Mouse (Mus musculus): ENCODE results near the gene Acot8. TPM values are rescaled to one million over a fixed set of nuclear protein-coding genes. Genes with fewer than 3 reads are reported as not detected.

Acot8 gene
- polyA plus RNA-seq, 1 experiment, result 36.5 TPM

DNA sequence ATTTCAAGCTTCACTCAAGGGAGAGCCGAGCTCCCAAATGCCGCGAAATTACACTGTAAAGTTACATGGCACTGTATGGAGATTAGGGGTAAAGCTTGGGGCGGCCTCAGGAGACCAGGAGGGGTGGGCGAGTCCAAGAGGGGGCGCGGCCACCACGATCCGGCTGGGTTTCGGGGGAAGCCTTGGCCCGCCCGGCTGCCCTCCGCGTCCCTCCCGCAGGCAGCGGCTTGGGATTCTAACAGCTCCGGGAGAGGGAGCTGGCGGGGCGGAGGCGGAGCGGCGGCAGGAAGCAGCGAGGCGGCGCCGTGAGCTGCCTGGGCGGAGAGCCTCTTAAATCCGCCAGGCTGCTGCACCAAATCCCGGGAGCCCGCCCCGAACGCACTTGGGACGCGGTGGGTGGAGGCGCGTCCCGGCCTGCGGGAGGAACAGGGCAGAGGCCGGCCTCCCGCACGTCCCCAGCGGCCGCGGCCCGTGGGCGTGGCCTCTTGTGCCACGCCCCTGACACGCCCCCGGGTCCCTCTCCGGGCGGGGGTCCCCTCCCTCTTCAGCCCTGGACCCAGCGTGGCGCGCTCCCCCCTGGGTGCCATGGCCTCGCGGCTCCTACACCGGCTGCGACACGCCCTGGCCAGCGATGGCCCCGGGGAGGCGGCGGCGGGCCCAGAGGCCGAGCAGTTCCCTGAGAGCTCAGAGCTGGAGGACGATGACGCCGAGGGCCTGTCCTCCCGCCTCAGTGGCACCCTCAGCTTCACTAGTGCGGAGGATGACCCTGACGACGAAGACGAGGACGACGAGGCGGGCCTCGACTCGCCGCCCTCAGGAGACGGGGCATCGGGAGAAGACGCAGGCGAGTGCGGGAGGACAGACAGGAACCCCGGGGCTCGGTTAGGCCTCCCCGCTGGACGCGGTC is 18.9 kb downstream of the Acot8 start, which contains the start of gene Snx21:
Gene Snx21 (plus strand): TSS at position 343 of the 907 bp plus-strand sequence.
- Histone ChIP-seq H3K27ac (ENCODE audit: insufficient read depth, low read length) (peak within 1 kb of the TSS; percentile 78), H3K4me3 (replicated peaks; ENCODE audit: insufficient read depth, low read depth, low read length) (peak within 1 kb of the TSS; percentile 61), H3K4me1 (ENCODE audit: control insufficient read depth, insufficient read depth, low read length) (peaks cover 8% of the 10 kb centered on the region), H3K27me3 (ENCODE audit: control insufficient read depth, insufficient read depth, low read length) (no peaks in the 10 kb centered on the region)
- DNase-seq, result peak; percentile 92 to 95
- TF ChIP-seq CTCF (IDR thresholded peaks at IDR 0.05; ENCODE audit: borderline replicate concordance, insufficient read depth, low read depth, low read length), result no peak
- peak; percentile 54; the same call in 1 of the 2 replicates for TF ChIP-seq POLR2A (IDR thresholded peaks at IDR 0.05; ENCODE audit: borderline replicate concordance, insufficient read depth, low read length)
- 1% methylated on average over 89 of the region's 89 CpGs for WGBS

GRCm38 (mm10) chr2:164784869-164785420 is 19.7 kb downstream of the Acot8 start:
- TF ChIP-seq CTCF (IDR thresholded peaks at IDR 0.05; ENCODE audit: borderline replicate concordance, insufficient read depth, low read depth, low read length) (no peak), POLR2A (IDR thresholded peaks at IDR 0.05; ENCODE audit: borderline replicate concordance, insufficient read depth, low read length) (no peak)

GRCm38 (mm10) chr2:164783926-164784581 is 20.6 kb downstream of the Acot8 start:
- H3K27me3 ChIP-seq (ENCODE audit: control insufficient read depth, insufficient read depth, low read length), result no peaks in the 10 kb centered on the region
- TF ChIP-seq CTCF (IDR thresholded peaks at IDR 0.05; ENCODE audit: borderline replicate concordance, insufficient read depth, low read depth, low read length) (no peak), POLR2A (IDR thresholded peaks at IDR 0.05; ENCODE audit: borderline replicate concordance, insufficient read depth, low read length) (no peak)
- 79% methylated on average over 7 of the region's 7 CpGs for WGBS
- H3K4me1 ChIP-seq (ENCODE audit: control insufficient read depth, insufficient read depth, low read length), result peaks cover 9% of the 10 kb centered on the region
- no peak overlapping the region for H3K4me3 ChIP-seq (replicated peaks; ENCODE audit: insufficient read depth, low read depth, low read length)
- no peak overlapping the region for H3K27ac ChIP-seq (ENCODE audit: insufficient read depth, low read length)
- DNase-seq, result no peak

More at GRCm38 (mm10) chr2:164784869-164785420, 19.7 kb downstream of the Acot8 start:
- WGBS, result 4% methylated on average over 7 of the region's 7 CpGs
- H3K27ac ChIP-seq (ENCODE audit: insufficient read depth, low read length), result no peak overlapping the region
- H3K4me3 ChIP-seq (replicated peaks; ENCODE audit: insufficient read depth, low read depth, low read length), result peak overlapping the region; percentile 61
- H3K4me1 ChIP-seq (ENCODE audit: control insufficient read depth, insufficient read depth, low read length), result peaks cover 8% of the 10 kb centered on the region
- no peak for DNase-seq
- no peaks in the 10 kb centered on the region for H3K27me3 ChIP-seq (ENCODE audit: control insufficient read depth, insufficient read depth, low read length)

DNA sequence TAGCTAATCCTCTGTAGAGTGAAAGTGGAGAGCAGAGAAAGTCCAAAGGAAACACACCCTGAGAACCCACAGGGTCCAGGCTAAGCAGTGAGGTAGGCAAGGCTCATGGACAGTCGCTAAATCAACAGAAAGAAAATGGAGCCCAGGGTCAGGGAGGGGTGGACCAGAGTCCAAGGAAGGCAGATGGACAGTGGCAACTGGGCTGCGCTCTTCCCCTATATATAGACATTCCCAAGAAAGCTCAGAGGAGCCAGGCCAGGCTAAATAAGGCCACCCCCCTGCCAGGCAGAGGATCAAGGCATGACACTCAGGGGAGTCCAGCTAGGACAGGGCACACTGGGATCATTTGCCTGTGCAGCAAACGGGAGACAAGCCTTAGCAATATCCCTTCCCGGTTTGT is 22.8 kb downstream of the Acot8 start:
- Histone ChIP-seq H3K27me3 (ENCODE audit: control insufficient read depth, insufficient read depth, low read length) (no peaks in the 10 kb centered on the region), H3K4me3 (replicated peaks; ENCODE audit: insufficient read depth, low read depth, low read length) (no peak overlapping the region), H3K27ac (ENCODE audit: insufficient read depth, low read length) (no peak overlapping the region), H3K4me1 (ENCODE audit: control insufficient read depth, insufficient read depth, low read length) (peaks cover 10% of the 10 kb centered on the region)
- TF ChIP-seq POLR2A (IDR thresholded peaks at IDR 0.05; ENCODE audit: borderline replicate concordance, insufficient read depth, low read length) (no peak), CTCF (IDR thresholded peaks at IDR 0.05; ENCODE audit: borderline replicate concordance, insufficient read depth, low read depth, low read length) (no peak)
- no peak for DNase-seq
- WGBS, result 43% methylated on average over 4 of the region's 4 CpGs

- TF ChIP-seq CTCF (IDR thresholded peaks at IDR 0.05; ENCODE audit: borderline replicate concordance, insufficient read depth, low read depth, low read length) (no peak), POLR2A (IDR thresholded peaks at IDR 0.05; ENCODE audit: borderline replicate concordance, insufficient read depth, low read length) (no peak)
- Histone ChIP-seq H3K27ac (ENCODE audit: insufficient read depth, low read length) (no peak within 1 kb of the TSS), H3K27me3 (ENCODE audit: control insufficient read depth, insufficient read depth, low read length) (no peaks in the 10 kb centered on the region), H3K4me3 (replicated peaks; ENCODE audit: insufficient read depth, low read depth, low read length) (no peak within 1 kb of the TSS), H3K4me1 (ENCODE audit: control insufficient read depth, insufficient read depth, low read length) (peaks cover 10% of the 10 kb centered on the region)
- WGBS, result 75% methylated on average over 8 of the region's 8 CpGs
- DNase-seq, result no peak
These were observed 25.1 kb downstream of the Acot8 start, which contains the start of gene Tnnc2 for GRCm38 (mm10) chr2:164779481-164780086. TSS of gene Tnnc2 (minus strand) at chr2:164779967.

DNA sequence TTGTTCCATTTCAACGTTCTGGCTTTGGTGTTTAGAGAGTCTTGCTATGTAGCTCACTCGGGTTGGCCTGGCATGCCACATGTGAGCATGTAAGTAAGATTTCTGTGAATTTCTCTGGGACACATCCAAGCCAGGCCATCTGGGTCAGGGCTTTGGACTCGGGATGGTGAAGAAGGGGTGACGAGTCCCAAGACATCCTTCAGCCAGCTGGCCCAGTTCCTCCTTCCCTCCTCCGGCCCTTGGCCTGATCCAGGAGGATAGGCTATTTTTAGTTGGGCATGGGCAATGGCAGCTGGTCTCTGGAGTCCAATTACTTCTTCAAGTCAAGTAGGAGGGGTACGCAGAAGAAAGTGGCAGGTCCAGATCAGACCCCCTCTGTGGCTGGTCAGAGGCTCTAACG is 25.9 kb downstream of the Acot8 start:
- H3K27me3 ChIP-seq (ENCODE audit: control insufficient read depth, insufficient read depth, low read length), result no peaks in the 10 kb centered on the region
- no peak overlapping the region for H3K27ac ChIP-seq (ENCODE audit: insufficient read depth, low read length)
- TF ChIP-seq CTCF (IDR thresholded peaks at IDR 0.05; ENCODE audit: borderline replicate concordance, insufficient read depth, low read depth, low read length) (no peak), POLR2A (IDR thresholded peaks at IDR 0.05; ENCODE audit: borderline replicate concordance, insufficient read depth, low read length) (no peak)
- H3K4me3 ChIP-seq (replicated peaks; ENCODE audit: insufficient read depth, low read depth, low read length), result no peak overlapping the region
- DNase-seq, result peak in 1 of 2 experiments; percentile 55
- H3K4me1 ChIP-seq (ENCODE audit: control insufficient read depth, insufficient read depth, low read length), result peaks cover 10% of the 10 kb centered on the region
- 12% methylated on average over 7 of the region's 7 CpGs for WGBS

- TF ChIP-seq POLR2A (IDR thresholded peaks at IDR 0.05; ENCODE audit: borderline replicate concordance, insufficient read depth, low read length) (no peak), CTCF (IDR thresholded peaks at IDR 0.05; ENCODE audit: borderline replicate concordance, insufficient read depth, low read depth, low read length) (no peak)
- Histone ChIP-seq H3K27me3 (ENCODE audit: control insufficient read depth, insufficient read depth, low read length) (no peaks in the 10 kb centered on the region), H3K27ac (ENCODE audit: insufficient read depth, low read length) (no peak overlapping the region), H3K4me3 (replicated peaks; ENCODE audit: insufficient read depth, low read depth, low read length) (no peak overlapping the region), H3K4me1 (ENCODE audit: control insufficient read depth, insufficient read depth, low read length) (peaks cover 10% of the 10 kb centered on the region)
- WGBS, result 93% methylated on average over 11 of the region's 11 CpGs
- no peak for DNase-seq
These were observed 26.7 kb downstream of the Acot8 start for GRCm38 (mm10) chr2:164778015-164778287.

All from cerebellum, adult 2 months (tissue).